Mouse (Mus musculus) adipose tissue, adult 10 weeks (tissue): ENCODE results near the gene Olfr1093. TPM values are rescaled to one million over a fixed set of nuclear protein-coding genes. Genes with fewer than 3 reads are reported as not detected.

Experiments used
- polyA plus RNA-seq: library from polyadenylated mRNA; stranded (reverse); fragments of 350-450 nt; fragmentation: Illumina TruSeq; extraction: RNeasy Lipid Tissue Mini Kit (QIAGEN cat#74804); gene quantifications from one replicate; pipeline ENCODE4 v1.2.3, GENCODE M21; 2014; ENCODE audit warnings: low read depth, low replicate concordance

The Olfr1093 gene
- not detected for polyA plus RNA-seq

DNA sequence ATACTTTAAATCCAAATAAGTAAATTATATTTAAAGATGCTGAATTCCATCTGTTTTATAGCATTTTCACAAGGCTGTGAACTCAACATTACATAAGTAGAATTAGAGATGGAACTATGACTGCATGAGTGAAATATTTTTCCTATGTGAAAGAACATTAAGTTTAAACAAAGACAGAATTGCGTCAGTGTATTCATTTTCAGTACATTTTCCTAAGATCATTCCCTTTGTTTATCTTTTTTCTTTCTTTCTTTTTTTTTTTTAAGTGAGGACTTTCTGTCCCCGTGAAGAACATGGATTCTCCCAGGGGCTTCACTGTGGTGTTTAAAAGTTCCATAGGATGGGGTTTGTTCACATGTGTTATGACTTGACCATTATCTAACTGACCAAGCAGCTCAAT lies at the start of gene Olfr1093:
Olfr1093 (plus strand) TSS at position 301 of the 400 bp plus-strand sequence.

GRCm38 (mm10) chr2:86733601-86734000 lies 48.7 kb upstream of the Olfr1093 start, which contains the start of gene Olfr1089:
Gene Olfr1089, minus strand, starts transcription at chr2:86733701.

GRCm38 (mm10) chr2:86758893-86759292 lies 23.4 kb upstream of the Olfr1093 start, which contains the start of gene Olfr1090:
Gene Olfr1090, minus strand, starts transcription at chr2:86758993.

GRCm38 (mm10) chr2:86809918-86810317 lies 27.6 kb downstream of the Olfr1093 start, which contains the start of gene Olfr141:
Gene Olfr141, minus strand, starts transcription at chr2:86810018.

DNA sequence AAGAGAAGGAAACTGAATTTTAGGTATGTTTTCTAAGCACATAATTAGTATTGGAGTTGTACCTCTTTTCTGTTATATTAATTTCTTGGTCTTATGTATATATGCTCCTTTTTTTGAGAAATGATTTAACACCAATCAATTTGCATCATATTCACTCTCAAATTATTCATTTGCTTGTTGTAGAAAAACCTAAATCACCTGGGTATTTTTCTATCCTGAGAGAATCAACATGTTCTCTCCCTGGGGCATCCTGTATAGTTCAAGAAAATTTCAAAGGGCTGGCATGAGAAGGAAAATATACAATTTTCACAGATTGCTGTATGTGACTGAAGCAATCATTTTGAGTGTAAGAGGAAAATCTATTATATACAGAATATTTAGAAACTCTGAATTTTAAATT lies 42.1 kb downstream of the Olfr1093 start, which contains the start of gene Olfr1094:
Olfr1094 (plus strand) TSS at position 301 of the 400 bp plus-strand sequence.

Other genes with a start within 250 kb of the Olfr1093 start
- gene Olfr1079, start 240.0 kb upstream of the Olfr1093 start, polyA plus RNA-seq = not detected
- gene Olfr1080, start 224.2 kb upstream of the Olfr1093 start, polyA plus RNA-seq = not detected
- gene Olfr1082, start 183.5 kb upstream of the Olfr1093 start, polyA plus RNA-seq = not detected
- gene Olfr1084, start 142.8 kb upstream of the Olfr1093 start, polyA plus RNA-seq = not detected
- not detected for gene Olfr1085, start 120.5 kb upstream of the Olfr1093 start, polyA plus RNA-seq
- not detected for gene Olfr1086, start 102.4 kb upstream of the Olfr1093 start, polyA plus RNA-seq
- gene Olfr1087, start 84.1 kb upstream of the Olfr1093 start, polyA plus RNA-seq = not detected
- gene Olfr1089, start 48.8 kb upstream of the Olfr1093 start, polyA plus RNA-seq = not detected
- gene Olfr1090, start 23.5 kb upstream of the Olfr1093 start, polyA plus RNA-seq = not detected
- not detected for gene Olfr141, start 27.5 kb downstream of the Olfr1093 start, polyA plus RNA-seq
- gene Olfr1094, start 42.2 kb downstream of the Olfr1093 start, polyA plus RNA-seq = not detected
- gene Olfr1095, start 69.2 kb downstream of the Olfr1093 start, polyA plus RNA-seq = not detected
- not detected for gene Gm13723, start 92.3 kb downstream of the Olfr1093 start, polyA plus RNA-seq
- not detected for gene Olfr1097, start 109.7 kb downstream of the Olfr1093 start, polyA plus RNA-seq
- gene Olfr1098, start 142.1 kb downstream of the Olfr1093 start, polyA plus RNA-seq = not detected
- not detected for gene Olfr1099, start 178.2 kb downstream of the Olfr1093 start, polyA plus RNA-seq
- gene Olfr1100, start 197.5 kb downstream of the Olfr1093 start, polyA plus RNA-seq = not detected
- not detected for gene Olfr1101, start 208.7 kb downstream of the Olfr1093 start, polyA plus RNA-seq
- not detected for gene Olfr1102, start 215.9 kb downstream of the Olfr1093 start, polyA plus RNA-seq
- gene Olfr1104, start 244.6 kb downstream of the Olfr1093 start, polyA plus RNA-seq = not detected